Mouse (Mus musculus) intestine, postnatal 0 days (tissue): Measurements from ENCODE around the gene Nt5c3. TPM values are rescaled to one million over a fixed set of nuclear protein-coding genes. Genes with fewer than 3 reads are reported as not detected.

ENCODE experiments used
- ATAC-seq: fragments of 200-750 bp; cut with Nextera tagmentation; 2 replicates; pipeline ENCODE4 v1.8.0; 2017; ENCODE audit warnings: mild to moderate bottlenecking, moderate TSS enrichment, moderate library complexity
- H3K27ac ChIP-seq: fragments of 300-500 bp; sonication (generic); 2 replicates; pipeline ENCODE4 v1.5.1; 2014; ENCODE audit warnings: mild to moderate bottlenecking, low read depth, low read length, moderate library complexity
- H3K27me3 ChIP-seq: fragments of 300-500 bp; sonication (generic); replicated peaks from 2 replicates; pipeline ENCODE4 v1.6.1; 2014; ENCODE audit warnings: low read length, mixed read lengths; ENCODE audit not compliant: control insufficient read depth, insufficient read depth
- H3K36me3 ChIP-seq: fragments of 300-500 bp; sonication (generic); 2 replicates; pipeline ENCODE4 v1.6.1; 2014; ENCODE audit warnings: mild to moderate bottlenecking, moderate library complexity; ENCODE audit not compliant: control insufficient read depth, insufficient read depth
- H3K4me1 ChIP-seq: fragments of 300-500 bp; sonication (generic); replicated peaks from 2 replicates; pipeline ENCODE4 v1.6.1; 2014; ENCODE audit warnings: antibody characterized with exemption, low read length, mixed read lengths; ENCODE audit not compliant: control insufficient read depth, insufficient read depth
- H3K4me2 ChIP-seq: fragments of 300-500 bp; sonication (generic); replicated peaks from 2 replicates; pipeline ENCODE4 v1.6.1; 2014; ENCODE audit warnings: low read depth, mild to moderate bottlenecking, moderate library complexity
- H3K4me3 ChIP-seq: fragments of 300-500 bp; sonication (generic); 2 replicates; pipeline ENCODE4 v1.5.1; 2014; ENCODE audit warnings: low read depth, low read length
- H3K9ac ChIP-seq: fragments of 300-500 bp; sonication (generic); 2 replicates; pipeline ENCODE4 v1.6.1; 2014; ENCODE audit warnings: mild to moderate bottlenecking, low read depth, low read length
- H3K9me3 ChIP-seq: fragments of 300-500 bp; sonication (generic); 2 replicates; pipeline ENCODE4 v1.6.1; 2016; ENCODE audit warnings: mixed run types; ENCODE audit not compliant: control insufficient read depth
- CTCF ChIP-seq: sonication (generic); IDR thresholded peaks from 2 replicates; pipeline ENCODE4 v1.5.1; 2016; ENCODE audit warnings: low read depth, mild to moderate bottlenecking, control low read depth, antibody characterized with exemption, moderate library complexity
- WGBS: fragments of 180-500 bp; shearing (Covaris S2); extraction: QIAGEN DNeasy Blood & Tissue Kit; methylation state at CpG from one replicate; pipeline ENCODE4 v1.1.7; 2014; 5-methylcytosine and 5-hydroxymethylcytosine counted together
- polyA plus RNA-seq: library from polyadenylated mRNA; unstranded; fragments of >200 nt; fragmentation: Nextera tagmentation; extraction: Ambion mirVana; gene quantifications from 2 replicates; pipeline ENCODE4 v1.2.1, GENCODE M21; 2015

Gene Nt5c3
- polyA plus RNA-seq, 1 experiment from 2014 or later = 43.6 TPM

GRCm38 (mm10) chr6:56913092-56913858, 10.5 kb downstream of the Nt5c3 start:
- Histone ChIP-seq H3K36me3 (no peaks in the 10 kb centered on the region), H3K4me3 (no peak overlapping the region), H3K27me3 (no peaks in the 10 kb centered on the region), H3K27ac (no peak overlapping the region), H3K9ac (no peak overlapping the region), H3K4me2 (peak overlapping the region; percentile 25; the same call in 1 of the 2 replicates), H3K4me1 (peaks cover 10% of the 10 kb centered on the region), H3K9me3 (no peaks in the 10 kb centered on the region)
- no peak for TF ChIP-seq CTCF
- ATAC-seq = no peak
- WGBS = 55% methylated on average over 2 of the region's 2 CpGs

DNA sequence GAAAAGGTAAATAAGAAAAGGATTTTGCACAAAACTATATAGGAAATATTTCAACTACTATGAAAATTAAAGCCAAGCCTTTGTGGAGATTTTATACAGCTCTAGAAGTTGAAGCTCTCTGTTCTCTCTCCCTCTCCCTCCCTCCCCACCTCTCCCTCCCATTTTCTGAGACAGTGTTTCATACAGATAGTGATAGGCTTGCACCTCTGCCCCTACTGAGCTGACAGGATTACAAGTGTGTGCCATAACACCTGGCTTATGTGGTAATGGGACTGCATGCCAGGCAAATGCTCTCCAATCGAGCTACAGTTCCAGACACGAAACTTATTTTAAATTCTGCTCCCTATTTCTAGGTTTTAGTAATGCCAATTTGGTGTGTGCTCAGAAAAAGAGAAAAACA, 12.8 kb downstream of the Nt5c3 start:
- no peak overlapping the region for H3K9ac ChIP-seq
- ATAC-seq = no peak
- H3K9me3 ChIP-seq = no peaks in the 10 kb centered on the region
- H3K36me3 ChIP-seq = no peaks in the 10 kb centered on the region
- H3K27me3 ChIP-seq = no peaks in the 10 kb centered on the region
- TF ChIP-seq CTCF = no peak
- H3K4me2 ChIP-seq = no peak overlapping the region
- no peak overlapping the region for H3K27ac ChIP-seq
- H3K4me3 ChIP-seq = no peak overlapping the region
- WGBS = 74% methylated on average over 2 of the region's 2 CpGs
- peaks cover 10% of the 10 kb centered on the region; the same call in 1 of the 2 replicates for H3K4me1 ChIP-seq

DNA sequence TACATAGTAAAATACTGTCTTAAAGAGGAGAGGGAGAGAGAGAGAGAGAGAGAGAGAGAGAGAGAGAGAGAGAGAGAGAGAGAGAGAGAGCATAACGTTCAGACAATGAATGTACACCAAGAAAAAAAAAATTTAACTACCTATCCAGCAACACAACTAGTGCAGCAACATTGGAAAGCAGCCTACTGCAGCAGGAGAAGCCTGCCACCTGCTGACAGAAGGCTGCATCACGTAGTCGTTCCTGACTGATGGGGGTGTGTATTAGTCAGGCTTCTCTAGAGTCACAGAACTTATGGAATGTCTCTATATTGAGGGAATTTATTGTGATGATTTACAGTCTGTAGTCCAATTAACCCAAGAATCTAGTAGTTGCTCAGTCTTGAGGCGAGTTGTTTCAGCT, 14.8 kb downstream of the Nt5c3 start:
- H3K36me3 ChIP-seq = no peaks in the 10 kb centered on the region
- WGBS = 10% methylated on average over 4 of the region's 4 CpGs

GRCm38 (mm10) chr6:56908397-56908796, 15.3 kb downstream of the Nt5c3 start:
- H3K27ac ChIP-seq = no peak overlapping the region
- H3K36me3 ChIP-seq = no peaks in the 10 kb centered on the region
- no peak overlapping the region for H3K9ac ChIP-seq
- TF ChIP-seq CTCF = no peak
- H3K4me2 ChIP-seq = no peak overlapping the region
- ATAC-seq = no peak
- no peaks in the 10 kb centered on the region for H3K9me3 ChIP-seq
- 88% methylated on average over 2 of the region's 2 CpGs for WGBS
- H3K27me3 ChIP-seq = no peaks in the 10 kb centered on the region
- H3K4me3 ChIP-seq = no peak overlapping the region
- H3K4me1 ChIP-seq = peaks cover 4% of the 10 kb centered on the region; the same call in 1 of the 2 replicates

More for the DNA sequence above, 14.8 kb downstream of the Nt5c3 start:
- Histone ChIP-seq H3K27ac (no peak overlapping the region), H3K4me2 (no peak overlapping the region), H3K27me3 (no peaks in the 10 kb centered on the region), H3K4me3 (no peak overlapping the region), H3K9ac (no peak overlapping the region), H3K9me3 (no peaks in the 10 kb centered on the region), H3K4me1 (peaks cover 8% of the 10 kb centered on the region; the same call in 1 of the 2 replicates)
- peak; percentile 97 for TF ChIP-seq CTCF
- ATAC-seq = no peak

- no peak for TF ChIP-seq CTCF
- Histone ChIP-seq H3K27ac (no peak overlapping the region), H3K9me3 (no peaks in the 10 kb centered on the region), H3K9ac (no peak overlapping the region), H3K27me3 (no peaks in the 10 kb centered on the region), H3K4me1 (0 out of 2 replicates have a peak, but pooled peaks cover under 1% of the 10 kb centered on the region), H3K4me3 (no peak overlapping the region), H3K36me3 (no peaks in the 10 kb centered on the region), H3K4me2 (no peak overlapping the region)
- no peak for ATAC-seq
- WGBS = 91% methylated on average over 3 of the region's 3 CpGs
Measured at GRCm38 (mm10) chr6:56907973-56908372, 15.8 kb downstream of the Nt5c3 start.

DNA sequence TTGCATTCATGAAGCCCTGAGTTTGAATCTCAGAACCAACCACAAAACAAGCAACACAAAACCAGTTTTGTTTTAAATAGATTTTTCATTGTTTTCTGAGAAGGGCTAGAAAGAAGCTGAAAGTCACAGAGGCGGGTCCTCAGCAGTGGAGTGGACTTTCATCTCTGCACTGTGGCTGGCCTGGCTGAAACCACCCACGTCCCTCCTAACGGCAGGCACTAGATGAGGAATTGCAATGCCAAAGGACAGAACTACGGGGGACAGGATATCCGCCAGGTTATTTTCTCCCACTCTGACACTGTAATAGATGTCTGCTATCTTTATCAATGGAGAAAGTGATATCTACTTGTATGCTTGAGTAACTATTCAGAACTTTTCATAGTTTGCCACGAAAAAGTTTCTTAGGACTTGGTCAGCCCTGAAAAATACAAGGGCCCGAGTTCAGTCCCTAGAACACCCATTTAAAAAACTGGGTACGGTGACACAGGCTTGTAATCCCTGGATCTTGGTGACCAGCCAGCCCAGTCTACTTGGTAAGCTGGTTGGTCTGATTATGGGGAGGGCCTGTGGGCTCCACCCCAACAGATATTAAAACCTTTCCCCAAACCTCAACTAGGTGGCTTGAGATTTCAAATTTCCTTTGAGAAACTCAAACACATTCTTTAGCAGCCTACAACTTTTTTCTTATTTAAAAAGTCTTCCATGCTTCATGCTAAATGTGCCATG, 17.4 kb downstream of the Nt5c3 start:
- WGBS = 45% methylated on average over 8 of the region's 8 CpGs
- no peak for ATAC-seq

More for the DNA sequence above, 17.4 kb downstream of the Nt5c3 start:
- Histone ChIP-seq H3K9ac (no peak overlapping the region), H3K4me3 (no peak overlapping the region), H3K9me3 (no peaks in the 10 kb centered on the region), H3K4me1 (no peaks in the 10 kb centered on the region), H3K27me3 (no peaks in the 10 kb centered on the region), H3K36me3 (no peaks in the 10 kb centered on the region), H3K27ac (no peak overlapping the region; the same call in 1 of the 2 replicates), H3K4me2 (0 out of 2 replicates have a peak overlapping the region, but pooled peaks have one; percentile 24)
- 0 out of 2 replicates have a peak, but pooled peaks have one; percentile 4 for TF ChIP-seq CTCF
